7 mouse cellular contexts compared by ENCODE assay signal in genomic region chr5:149679362-149679761, GRCm38 (mm10). TPM values are rescaled to one million over a fixed set of nuclear protein-coding genes. Genes with fewer than 3 reads are reported as not detected.
DNase-seq lines count a peak whose midpoint lies in the region; ATAC-seq and TF ChIP-seq lines count a peak whose summit lies in the region.

No protein-coding gene starts in this region.

- 13% methylated on average over 12 of the region's 12 CpGs for WGBS in lung, postnatal 0 days
- WGBS in embryonic facial prominence, embryonic 12.5 days: 8% methylated on average over 12 of the region's 12 CpGs
- WGBS in intestine, embryonic 16.5 days: 9% methylated on average over 12 of the region's 12 CpGs
- 6% methylated on average over 12 of the region's 12 CpGs for WGBS in midbrain, embryonic 16.5 days

- no peaks in the 10 kb centered on the region for H3K9me3 ChIP-seq in lung, postnatal 0 days (ENCODE audit: low read length)
- no peaks in the 10 kb centered on the region for H3K9me3 ChIP-seq in embryonic facial prominence, embryonic 12.5 days
- no peaks in the 10 kb centered on the region for H3K9me3 ChIP-seq in intestine, embryonic 16.5 days (ENCODE audit: control insufficient read depth, low read length)
- H3K9me3 ChIP-seq in midbrain, embryonic 16.5 days (replicated peaks; ENCODE audit: control insufficient read depth, low read length, poor library complexity, severe bottlenecking): no peaks in the 10 kb centered on the region

- no peak overlapping the region for H3K9ac ChIP-seq in lung, postnatal 0 days (replicated peaks; ENCODE audit: low read depth)
- peak overlapping the region; percentile 80 for H3K9ac ChIP-seq in embryonic facial prominence, embryonic 12.5 days
- H3K9ac ChIP-seq in intestine, embryonic 16.5 days (ENCODE audit: low read depth, low read length): peak overlapping the region; percentile 88; the same call in 1 of the 2 replicates
- H3K9ac ChIP-seq in midbrain, embryonic 16.5 days (ENCODE audit: low read depth, low read length): peak overlapping the region; percentile 78

- no peak for ATAC-seq in lung, postnatal 0 days
- ATAC-seq in embryonic facial prominence, embryonic 12.5 days (ENCODE audit: insufficient number of reproducible peaks, insufficient read depth, low FRiP score, low TSS enrichment): no peak
- no peak for ATAC-seq in intestine, embryonic 16.5 days
- peak; percentile 12 for ATAC-seq in midbrain, embryonic 16.5 days

- no peaks in the 10 kb centered on the region for H3K36me3 ChIP-seq in lung, postnatal 0 days (ENCODE audit: insufficient read depth, low read length)
- H3K36me3 ChIP-seq in embryonic facial prominence, embryonic 12.5 days: no peaks in the 10 kb centered on the region
- no peaks in the 10 kb centered on the region for H3K36me3 ChIP-seq in intestine, embryonic 16.5 days (ENCODE audit: control insufficient read depth, insufficient read depth, low read length)
- H3K36me3 ChIP-seq in midbrain, embryonic 16.5 days (ENCODE audit: control insufficient read depth, insufficient read depth, low read length): no peaks in the 10 kb centered on the region

- H3K4me2 ChIP-seq in lung, postnatal 0 days (replicated peaks; ENCODE audit: low read depth, low read length): peak overlapping the region; percentile 94
- H3K4me2 ChIP-seq in embryonic facial prominence, embryonic 12.5 days (replicated peaks): peak overlapping the region; percentile 96
- peak overlapping the region; percentile 100 for H3K4me2 ChIP-seq in intestine, embryonic 16.5 days (ENCODE audit: low read depth, low read length)
- H3K4me2 ChIP-seq in midbrain, embryonic 16.5 days (ENCODE audit: low read length): peak overlapping the region; percentile 94

- H3K27ac ChIP-seq in lung, postnatal 0 days (ENCODE audit: low read length): no peak overlapping the region
- H3K27ac ChIP-seq in embryonic facial prominence, embryonic 12.5 days: no peak overlapping the region
- H3K27ac ChIP-seq in intestine, embryonic 16.5 days (ENCODE audit: low read length): no peak overlapping the region
- H3K27ac ChIP-seq in midbrain, embryonic 16.5 days (ENCODE audit: low read length): no peak overlapping the region

- H3K27me3 ChIP-seq in lung, postnatal 0 days (replicated peaks; ENCODE audit: insufficient read depth, low read length): no peaks in the 10 kb centered on the region
- H3K27me3 ChIP-seq in embryonic facial prominence, embryonic 12.5 days: no peaks in the 10 kb centered on the region
- no peaks in the 10 kb centered on the region for H3K27me3 ChIP-seq in intestine, embryonic 16.5 days (replicated peaks; ENCODE audit: control insufficient read depth, insufficient read depth, low read length)
- no peaks in the 10 kb centered on the region for H3K27me3 ChIP-seq in midbrain, embryonic 16.5 days (ENCODE audit: control insufficient read depth, insufficient read depth, low read depth, low read length)

- no peak for TF ChIP-seq EP300 in lung, postnatal 0 days (IDR thresholded peaks at IDR 0.05)

- H3K4me3 ChIP-seq in lung, postnatal 0 days (ENCODE audit: low read depth, low read length): 0 out of 2 replicates have a peak overlapping the region, but pooled peaks have one; percentile 66
- H3K4me3 ChIP-seq in embryonic facial prominence, embryonic 12.5 days: peak overlapping the region; percentile 77
- H3K4me3 ChIP-seq in intestine, embryonic 16.5 days (ENCODE audit: low read length): peak overlapping the region; percentile 77
- peak overlapping the region; percentile 74 for H3K4me3 ChIP-seq in midbrain, embryonic 16.5 days (ENCODE audit: low read depth, low read length)

- no peak for TF ChIP-seq CTCF in lung, postnatal 0 days (IDR thresholded peaks at IDR 0.05)

- DNase-seq in lung, postnatal 0 days (ENCODE audit: low spot score): peak; percentile 9
- DNase-seq in lung, postnatal 36 days: no peak
- no peak for DNase-seq in urinary bladder, postnatal 14 days (ENCODE audit: low spot score)
- no peak for DNase-seq in right cerebral cortex, postnatal 25 days

- peaks cover 8% of the 10 kb centered on the region; the same call in 1 of the 2 replicates for H3K4me1 ChIP-seq in lung, postnatal 0 days (ENCODE audit: insufficient read depth, low read depth, low read length)
- peaks cover 7% of the 10 kb centered on the region for H3K4me1 ChIP-seq in embryonic facial prominence, embryonic 12.5 days
- H3K4me1 ChIP-seq in intestine, embryonic 16.5 days (ENCODE audit: control insufficient read depth, insufficient read depth, low read length): peaks cover 9% of the 10 kb centered on the region
- peaks cover 6% of the 10 kb centered on the region for H3K4me1 ChIP-seq in midbrain, embryonic 16.5 days (ENCODE audit: control insufficient read depth, insufficient read depth, low read length)

RNA-seq across cellular contexts. Expression of gene B3glct, which starts 1.3 kb away (rescaled TPM):
- polyA plus RNA-seq in lung, postnatal 0 days (2015; fragmentation: Nextera tagmentation; extraction: Ambion mirVana): 5.0 and 5.1 TPM in 2 replicates
- polyA plus RNA-seq in embryonic facial prominence, embryonic 12.5 days (2016; fragmentation: Nextera tagmentation; extraction: Ambion mirVana): 15.7 and 16.9 TPM in 2 replicates
- polyA plus RNA-seq in intestine, embryonic 16.5 days (2015; fragmentation: Nextera tagmentation; extraction: Ambion mirVana): 9.7 and 11.4 TPM in 2 replicates
- 17.5 and 18.5 TPM in 2 replicates for polyA plus RNA-seq in midbrain, embryonic 16.5 days (2015; fragmentation: Nextera tagmentation; extraction: Ambion mirVana)

RNA-seq across cellular contexts. Expression of gene Hsph1, which starts 43.2 kb away (rescaled TPM):
- polyA plus RNA-seq in lung, postnatal 0 days (2015; fragmentation: Nextera tagmentation; extraction: Ambion mirVana): 7.3 and 14.7 TPM in 2 replicates
- 81.7 and 83.7 TPM in 2 replicates for polyA plus RNA-seq in embryonic facial prominence, embryonic 12.5 days (2016; fragmentation: Nextera tagmentation; extraction: Ambion mirVana)
- polyA plus RNA-seq in intestine, embryonic 16.5 days (2015; fragmentation: Nextera tagmentation; extraction: Ambion mirVana): 47.7 and 47.9 TPM in 2 replicates
- 103 and 128 TPM in 2 replicates for polyA plus RNA-seq in midbrain, embryonic 16.5 days (2015; fragmentation: Nextera tagmentation; extraction: Ambion mirVana)
